ENCODE assay signal across 24 mouse cellular contexts in genomic region chr16:91534888-91535287, GRCm38 (mm10). TPM values are rescaled to one million over a fixed set of nuclear protein-coding genes. Genes with fewer than 3 reads are reported as not detected.
DNase-seq lines count a peak whose midpoint lies in the region; ATAC-seq and TF ChIP-seq lines count a peak whose summit lies in the region.
"Had no signal": no experiment of that assay in that cellular context is flagged by ENCODE, and none has a peak within 500 bp of the region (broad histone marks: within the 10 kb centered on the region; RNA-seq: fewer than 3 reads in every experiment).

No protein-coding gene starts in this region.

- DNase-seq in lung, postnatal 25 days (ENCODE audit: low spot score) = no peak
- DNase-seq in MEL (ENCODE audit: low read depth, low spot score) = no peak
- peak; percentile 37 for DNase-seq in stomach, postnatal 0 days (ENCODE audit: low spot score)
- no peak for DNase-seq in urinary bladder, adult 2 months (ENCODE audit: low spot score)
- DNase-seq: adrenal gland, adult 2 months; cerebellum, adult 11 months; cerebellum, adult 8-10 months; gastrocnemius, postnatal 36 days; heart, postnatal 36 days; kidney, adult 18-20 months had no signal

- peak; percentile 40; the same call in 1 of the 2 replicates for ATAC-seq in lung, embryonic 15.5 days (ENCODE audit: borderline replicate concordance, extremely low read depth, low FRiP score, low TSS enrichment)
- peak; percentile 40; the same call in 1 of the 2 replicates for ATAC-seq in intestine, embryonic 15.5 days
- peak; percentile 72 for ATAC-seq in stomach, postnatal 0 days (ENCODE audit: low FRiP score, low TSS enrichment)
- no peak for ATAC-seq in erythroblast, adult 5-6 weeks (replicated peaks; ENCODE audit: low FRiP score, poor library complexity, severe bottlenecking)
- ATAC-seq: forebrain, embryonic 15.5 days; hindbrain, postnatal 0 days; inflammation-experienced regulatory T-cells, adult 6 months had no signal

- H3K4me2 ChIP-seq in lung, embryonic 15.5 days = no peak overlapping the region
- H3K4me2 ChIP-seq in intestine, embryonic 15.5 days (replicated peaks) = no peak overlapping the region
- H3K4me2 ChIP-seq in stomach, postnatal 0 days (replicated peaks; ENCODE audit: low read depth) = no peak overlapping the region
- H3K4me2 ChIP-seq: embryonic facial prominence, embryonic 12.5 days; embryonic facial prominence, embryonic 15.5 days; forebrain, embryonic 12.5 days; forebrain, embryonic 15.5 days; heart, embryonic 11.5 days; heart, embryonic 15.5 days; hindbrain, embryonic 14.5 days had no signal

- no peak for TF ChIP-seq EP300 in MEL (IDR thresholded peaks at IDR 0.05; ENCODE audit: low read depth in 1 of 2, low read length in 2 of 2)
- no peak for TF ChIP-seq EP300 in stomach, postnatal 0 days (optimal IDR thresholded peaks at IDR 0.05)

- no peaks in the 10 kb centered on the region for H3K9me3 ChIP-seq in lung, embryonic 15.5 days
- no peaks in the 10 kb centered on the region for H3K9me3 ChIP-seq in MEL (replicated peaks; ENCODE audit: insufficient read depth, low read length)
- H3K9me3 ChIP-seq in intestine, embryonic 15.5 days = no peaks in the 10 kb centered on the region
- no peaks in the 10 kb centered on the region for H3K9me3 ChIP-seq in stomach, postnatal 0 days (ENCODE audit: control insufficient read depth, low read length)
- H3K9me3 ChIP-seq: embryonic facial prominence, embryonic 12.5 days; embryonic facial prominence, embryonic 15.5 days; forebrain, embryonic 12.5 days; forebrain, embryonic 15.5 days; heart, embryonic 15.5 days had no signal

- no peak overlapping the region for H3K4me3 ChIP-seq in lung, embryonic 15.5 days
- H3K4me3 ChIP-seq in MEL (ENCODE audit: control insufficient read depth in 1 of 2, insufficient read depth in 1 of 2, low read depth in 2 of 2, low read length in 2 of 2) = no peak overlapping the region
- no peak overlapping the region for H3K4me3 ChIP-seq in intestine, embryonic 15.5 days (replicated peaks)
- H3K4me3 ChIP-seq in stomach, postnatal 0 days (ENCODE audit: low read depth, low read length) = no peak overlapping the region
- H3K4me3 ChIP-seq: embryonic facial prominence, embryonic 12.5 days; embryonic facial prominence, embryonic 15.5 days; erythroblast, embryonic 14.5 days; forebrain, embryonic 12.5 days; forebrain, embryonic 15.5 days; heart, embryonic 15.5 days had no signal

- peaks cover 9% of the 10 kb centered on the region for H3K4me1 ChIP-seq in lung, embryonic 15.5 days
- peaks cover 13 to 49% of the 10 kb centered on the region in 2 experiments for H3K4me1 ChIP-seq in MEL (ENCODE audit: control insufficient read depth in 1 of 2, insufficient read depth in 2 of 2, low read length in 2 of 2)
- H3K4me1 ChIP-seq in intestine, embryonic 15.5 days (replicated peaks) = peaks cover 9% of the 10 kb centered on the region; the same call in 1 of the 2 replicates
- H3K4me1 ChIP-seq in stomach, postnatal 0 days (replicated peaks; ENCODE audit: control insufficient read depth, insufficient read depth) = no peaks in the 10 kb centered on the region
- H3K4me1 ChIP-seq: embryonic facial prominence, embryonic 12.5 days; embryonic facial prominence, embryonic 15.5 days; forebrain, embryonic 12.5 days had no signal

- no peaks in the 10 kb centered on the region for H3K79me2 ChIP-seq in MEL (ENCODE audit: control insufficient read depth, insufficient read depth, low read length, poor library complexity)

- no peak for TF ChIP-seq RAD21 in MEL (IDR thresholded peaks at IDR 0.05; ENCODE audit: low read depth, low read length)

- 75% methylated on average over 6 of the region's 6 CpGs for WGBS in lung, embryonic 15.5 days
- WGBS in intestine, embryonic 15.5 days = 74% methylated on average over 6 of the region's 6 CpGs
- 74% methylated on average over 6 of the region's 6 CpGs for WGBS in stomach, postnatal 0 days

- no peaks in the 10 kb centered on the region for H3K27me3 ChIP-seq in lung, embryonic 15.5 days
- H3K27me3 ChIP-seq in MEL (ENCODE audit: control insufficient read depth in 1 of 2, insufficient read depth in 2 of 2, low read length in 2 of 2) = no peaks in the 10 kb centered on the region
- no peaks in the 10 kb centered on the region for H3K27me3 ChIP-seq in intestine, embryonic 15.5 days (replicated peaks)
- H3K27me3 ChIP-seq in stomach, postnatal 0 days (ENCODE audit: control insufficient read depth, insufficient read depth, low read length) = no peaks in the 10 kb centered on the region
- H3K27me3 ChIP-seq: embryonic facial prominence, embryonic 12.5 days; embryonic facial prominence, embryonic 15.5 days; forebrain, embryonic 12.5 days; forebrain, embryonic 15.5 days; heart, embryonic 15.5 days; Patski had no signal

- H3K36me3 ChIP-seq in lung, embryonic 15.5 days = no peaks in the 10 kb centered on the region
- peaks cover 0 to 33% of the 10 kb centered on the region in 2 experiments; a peak in 2 of 4 replicates for H3K36me3 ChIP-seq in MEL (ENCODE audit: control insufficient read depth in 1 of 2, insufficient read depth in 2 of 2, low read length in 2 of 2)
- no peaks in the 10 kb centered on the region for H3K36me3 ChIP-seq in intestine, embryonic 15.5 days
- no peaks in the 10 kb centered on the region for H3K36me3 ChIP-seq in stomach, postnatal 0 days (ENCODE audit: control insufficient read depth, insufficient read depth, low read length)
- H3K36me3 ChIP-seq: embryonic facial prominence, embryonic 12.5 days; embryonic facial prominence, embryonic 15.5 days; forebrain, embryonic 12.5 days; forebrain, embryonic 15.5 days; heart, embryonic 15.5 days had no signal

- TF ChIP-seq POLR2A in MEL (IDR thresholded peaks at IDR 0.05; ENCODE audit: control insufficient read depth in 1 of 2, insufficient read depth in 1 of 2, low read depth in 1 of 2, low read length in 2 of 2, poor library complexity in 1 of 2) = no peak

- H3K9ac ChIP-seq in lung, embryonic 15.5 days = no peak overlapping the region
- H3K9ac ChIP-seq in MEL (ENCODE audit: control insufficient read depth, low read depth, low read length, poor library complexity, severe bottlenecking) = peak overlapping the region; percentile 32; the same call in 1 of the 2 replicates
- no peak overlapping the region for H3K9ac ChIP-seq in intestine, embryonic 15.5 days
- H3K9ac ChIP-seq in stomach, postnatal 0 days (ENCODE audit: low read length) = no peak overlapping the region
- H3K9ac ChIP-seq: embryonic facial prominence, embryonic 12.5 days; embryonic facial prominence, embryonic 15.5 days; forebrain, embryonic 12.5 days; forebrain, embryonic 15.5 days; heart, embryonic 15.5 days; hindbrain, embryonic 14.5 days had no signal

- no peak for TF ChIP-seq CTCF in MEL (IDR thresholded peaks at IDR 0.05 in 2 of 3, conservative IDR thresholded peaks at IDR 0.05 in 1 of 3; ENCODE audit: control insufficient read depth in 1 of 3, insufficient read depth in 1 of 3, low read depth in 2 of 3, low read length in 3 of 3, poor library complexity in 1 of 3, severe bottlenecking in 1 of 3)
- TF ChIP-seq CTCF in stomach, postnatal 0 days (IDR thresholded peaks at IDR 0.05; ENCODE audit: low read depth) = no peak

- no peak overlapping the region for H3K27ac ChIP-seq in lung, embryonic 15.5 days
- peak overlapping the region; percentile 59 for H3K27ac ChIP-seq in MEL (ENCODE audit: control insufficient read depth, low read depth, low read length)
- H3K27ac ChIP-seq in intestine, embryonic 15.5 days = no peak overlapping the region
- H3K27ac ChIP-seq in stomach, postnatal 0 days (replicated peaks) = no peak overlapping the region
- H3K27ac ChIP-seq: embryonic facial prominence, embryonic 12.5 days; embryonic facial prominence, embryonic 15.5 days; forebrain, embryonic 12.5 days; forebrain, embryonic 15.5 days; heart, embryonic 15.5 days; hindbrain, embryonic 14.5 days; hindbrain, postnatal 0 days had no signal

TF ChIP-seq in MEL, 35 proteins besides CTCF, POLR2A, EP300 and RAD21:
- TF ChIP-seq ETS1 (IDR thresholded peaks at IDR 0.05; ENCODE audit: low read depth, low read length) = 0 out of 2 replicates have a peak, but pooled peaks have one; percentile 2
- TF ChIP-seq MAX (IDR thresholded peaks at IDR 0.05; ENCODE audit: low read length) = no peak

RNA-seq across cellular contexts. Expression of gene Ifngr2, which starts 12.0 kb away (rescaled TPM):
- polyA plus RNA-seq in lung, embryonic 15.5 days (2015; fragmentation: Nextera tagmentation; extraction: Ambion mirVana) = 47.9 and 50.2 TPM in 2 replicates
- total RNA-seq in MEL (2012; rRNA removed) = 2.8 and 4.1 TPM in 2 replicates
- 10 to 100 TPM in 1 of 2 experiments, not detected in 1; 11.0 TPM for polyA plus RNA-seq in MEL (2012; ENCODE audit: insufficient read depth in 1 of 2, insufficient read length in 2 of 2, low read depth in 1 of 2, low replicate concordance in 2 of 2, missing spikeins in 1 of 2)
- 76.4 and 90.6 TPM in 2 replicates for polyA plus RNA-seq in intestine, embryonic 15.5 days (2015; fragmentation: Nextera tagmentation; extraction: Ambion mirVana)
- 54.9 and 57.8 TPM in 2 replicates for polyA plus RNA-seq in stomach, postnatal 0 days (2015; fragmentation: Nextera tagmentation; extraction: Ambion mirVana)
- 32.1 and 34.3 TPM in 2 replicates for polyA plus RNA-seq in urinary bladder, adult 2 months (2012; rRNA removed)
- 6.7 and 13.3 TPM in 2 replicates for total RNA-seq in erythroblast, adult 5-6 weeks (2015; ENCODE audit: low replicate concordance)
- 3.9 and 6.4 TPM in 2 replicates for total RNA-seq in erythroblast, adult 5-6 weeks (2017; ENCODE audit: low replicate concordance)

RNA-seq across cellular contexts. Expression of gene Ifnar1, which starts 49.9 kb away (rescaled TPM):
- polyA plus RNA-seq in lung, embryonic 15.5 days (2015; fragmentation: Nextera tagmentation; extraction: Ambion mirVana) = 61.5 and 68.0 TPM in 2 replicates
- 10.3 and 12.2 TPM in 2 replicates for total RNA-seq in MEL (2012; rRNA removed)
- polyA plus RNA-seq in MEL (2012; ENCODE audit: insufficient read depth in 1 of 2, insufficient read length in 2 of 2, low read depth in 1 of 2, low replicate concordance in 2 of 2, missing spikeins in 1 of 2) = 10 to 100 TPM in 1 of 2 experiments, not detected in 1; 20.2 TPM
- 40.1 and 42.0 TPM in 2 replicates for polyA plus RNA-seq in intestine, embryonic 15.5 days (2015; fragmentation: Nextera tagmentation; extraction: Ambion mirVana)
- polyA plus RNA-seq in stomach, postnatal 0 days (2015; fragmentation: Nextera tagmentation; extraction: Ambion mirVana) = 18.3 and 19.2 TPM in 2 replicates
- polyA plus RNA-seq in urinary bladder, adult 2 months (2012; rRNA removed) = 30.8 and 33.2 TPM in 2 replicates
- total RNA-seq in erythroblast, adult 5-6 weeks (2015; ENCODE audit: low replicate concordance) = 81.7 and 93.6 TPM in 2 replicates
- 133 and 147 TPM in 2 replicates for total RNA-seq in erythroblast, adult 5-6 weeks (2017; ENCODE audit: low replicate concordance)
